Mouse (Mus musculus): ENCODE measurements at regions not wholly inside any gene's neighbourhood (a gene's known extent, or its start where the extent isn't known, plus 50 kb on each side); places are given as distances from the start of the nearest gene placed in this dataset.
A peak's percentile ranks its signal among the peaks of the same experiment; 100 is the strongest.

DNA sequence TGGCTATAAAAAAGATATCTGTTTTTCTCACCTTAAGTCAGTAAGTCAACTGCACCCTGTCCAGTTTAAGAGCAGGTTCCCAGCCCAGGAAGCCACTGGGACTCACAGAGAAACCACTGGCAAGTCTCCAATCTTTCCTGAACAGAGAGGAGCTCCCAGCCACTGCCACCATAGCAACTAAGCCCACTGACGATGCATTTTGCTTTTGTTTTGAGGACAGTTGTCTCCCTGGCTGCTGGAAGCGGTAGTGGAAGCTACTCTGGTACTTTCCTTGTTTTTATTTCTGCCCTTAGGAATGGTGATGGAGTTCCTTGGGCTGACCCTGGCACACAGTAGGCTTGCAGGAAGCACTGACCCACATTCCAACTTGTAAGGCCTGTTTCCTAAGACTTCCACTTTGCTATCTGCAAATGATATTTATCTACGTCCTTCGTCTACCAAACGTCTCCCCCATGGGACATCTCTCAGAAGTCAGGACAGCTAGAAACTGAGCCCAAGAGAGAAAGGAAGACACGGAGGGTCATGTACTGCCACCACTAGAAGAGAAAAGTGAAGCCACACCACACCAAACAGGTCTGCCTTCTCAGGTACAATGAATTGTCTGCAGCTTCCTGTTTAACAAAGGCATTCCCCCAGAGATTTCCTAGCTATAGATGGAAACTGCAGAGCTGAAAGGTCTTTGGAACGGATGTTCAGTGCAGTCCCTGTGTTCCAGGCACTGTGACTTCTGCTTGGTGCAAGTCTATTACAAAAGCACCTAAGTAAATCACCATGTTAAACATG, 125.7 kb upstream of the Fmo9 start:
- DNase-seq (ENCODE audit: low read depth, low spot score): no peak

DNA sequence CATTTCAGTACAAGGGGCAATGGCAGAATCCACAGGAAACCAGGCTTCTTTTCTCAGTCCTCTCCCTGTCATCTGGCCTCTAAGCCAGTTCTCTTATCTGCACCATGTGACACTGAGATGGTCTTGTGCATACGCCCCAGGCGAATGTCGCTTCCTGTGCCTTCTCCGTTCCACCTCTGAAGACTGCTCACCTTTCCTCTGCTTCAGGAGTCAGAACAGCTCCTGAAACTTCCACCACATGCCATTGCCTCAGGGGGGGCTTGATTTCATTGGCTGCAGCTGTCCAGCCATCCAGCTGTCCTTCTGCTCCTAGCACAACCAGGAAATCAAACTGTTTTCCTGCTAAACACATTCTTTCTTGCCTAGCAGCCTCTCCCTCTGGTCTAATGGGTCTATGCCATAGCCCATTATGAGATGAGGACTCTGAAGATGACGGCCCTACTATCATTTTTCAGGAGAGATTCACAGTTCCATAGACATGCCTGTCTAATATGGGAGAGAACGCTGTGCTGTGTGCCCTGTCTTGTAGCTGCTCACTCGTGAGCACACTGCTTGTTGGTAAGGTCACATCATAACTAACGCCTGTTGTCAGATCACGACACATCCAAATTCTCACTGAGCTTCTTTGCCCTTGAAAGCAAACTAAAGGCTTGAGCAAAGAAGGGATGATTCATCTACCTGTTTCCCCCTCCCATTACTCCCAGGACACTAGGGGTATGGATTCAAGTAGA, 129.9 kb upstream of the Fmo9 start:
- no peak for DNase-seq (ENCODE audit: low read depth, low spot score)

DNA sequence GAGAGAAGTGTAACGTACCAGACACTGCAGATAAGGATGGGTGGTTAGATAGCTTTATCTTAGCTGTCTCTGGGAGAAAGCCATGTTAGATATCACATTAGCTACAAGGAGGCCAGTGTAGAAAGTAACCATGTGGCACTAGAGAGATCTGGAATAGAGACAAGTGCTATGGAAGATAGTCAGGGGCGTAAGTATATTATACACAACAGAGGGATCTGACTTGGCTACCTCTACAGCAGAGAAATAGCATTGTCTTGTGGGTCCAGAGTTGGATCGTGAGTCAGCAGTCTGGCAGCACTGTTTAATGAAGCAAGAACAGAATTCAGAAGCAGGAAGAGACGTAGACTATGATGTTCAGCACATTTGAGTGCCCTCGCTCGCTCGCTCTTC, 130.4 kb upstream of the Fmo9 start:
- DNase-seq (ENCODE audit: low read depth, low spot score): no peak

DNA sequence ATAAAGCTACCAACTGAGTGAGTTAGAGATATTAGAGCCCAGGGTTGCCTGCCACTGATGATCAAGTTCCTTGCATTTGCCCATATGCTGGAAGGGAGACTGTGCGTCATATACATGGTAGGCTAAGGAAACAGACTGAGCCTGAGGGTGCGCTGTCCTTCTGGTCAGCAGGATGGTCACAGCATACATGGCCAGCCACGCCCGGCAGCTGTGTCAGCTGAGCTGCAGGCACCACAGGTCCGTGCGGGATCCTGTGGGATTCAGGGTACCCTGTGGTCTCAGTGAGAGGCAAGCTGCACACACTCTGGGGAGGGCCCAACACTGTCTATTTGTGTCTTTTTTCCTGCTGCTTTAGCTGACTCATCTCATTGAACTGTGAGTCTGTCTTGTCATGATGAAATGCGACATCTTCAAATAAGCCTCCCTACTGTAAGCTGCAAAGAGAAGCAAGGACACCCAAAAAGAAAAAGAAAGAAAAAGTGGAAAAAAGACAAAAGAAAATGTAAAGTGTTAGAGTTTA, 131.3 kb upstream of the Fmo9 start:
- no peak for DNase-seq (ENCODE audit: low read depth, low spot score)

DNA sequence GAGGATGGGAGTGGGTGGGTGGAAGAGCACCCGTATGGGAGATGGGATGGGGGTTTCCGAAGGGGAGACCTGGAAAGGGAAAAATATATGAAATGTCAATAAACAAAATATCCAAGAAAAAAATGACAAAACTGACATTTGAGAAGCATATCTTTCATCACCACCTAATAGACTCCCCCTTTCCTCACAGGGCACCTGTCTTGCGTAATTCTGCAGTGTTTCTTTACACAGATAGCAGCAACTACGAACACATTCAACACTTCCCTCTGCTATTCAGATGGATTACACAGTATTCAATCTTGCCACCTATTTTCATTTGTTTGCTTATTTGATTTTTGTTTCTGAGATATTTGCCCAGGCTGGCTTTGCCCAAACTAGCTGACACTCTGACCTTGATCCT, 136.3 kb upstream of the Fmo9 start:
- no peak for DNase-seq (ENCODE audit: low read depth, low spot score)

DNA sequence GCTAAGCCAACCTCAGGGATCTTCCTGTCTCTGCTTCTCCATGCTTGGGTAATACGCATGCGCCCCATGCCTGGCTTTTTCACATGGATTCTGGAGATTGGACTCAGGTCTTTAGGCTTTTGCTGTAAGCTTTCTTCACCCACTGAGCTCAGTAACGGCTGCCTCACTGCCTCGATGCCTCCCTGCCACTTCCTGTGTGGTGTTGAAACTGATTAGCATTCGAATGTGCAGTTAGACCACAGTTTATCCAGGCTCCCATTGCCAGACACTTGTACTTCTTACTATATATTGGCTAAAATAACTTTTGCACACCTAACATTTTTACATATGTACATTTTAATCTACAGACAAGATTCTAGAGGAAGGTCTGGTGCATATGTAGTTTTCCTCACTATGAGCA, 137.0 kb upstream of the Fmo9 start:
- DNase-seq (ENCODE audit: low read depth, low spot score): no peak

DNA sequence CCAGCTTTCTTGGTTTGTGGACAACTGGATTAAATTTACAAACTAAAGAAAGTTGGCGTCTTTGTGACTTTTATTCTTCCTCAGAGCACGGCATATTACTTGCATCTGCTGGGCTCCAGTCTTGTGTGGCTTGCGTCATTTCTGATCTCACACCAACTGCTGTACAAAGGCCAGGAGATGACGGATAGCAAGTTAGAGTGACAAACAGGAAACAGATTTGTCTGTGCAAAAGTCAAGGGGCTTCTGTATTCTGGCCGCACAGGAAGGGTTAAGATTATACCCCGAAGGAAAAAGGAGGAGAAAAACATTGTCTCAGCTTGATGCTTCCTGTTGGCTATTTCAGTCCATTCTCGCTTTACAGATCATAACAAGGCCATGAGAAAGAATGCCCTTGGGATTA, 137.8 kb upstream of the Fmo9 start:
- no peak for DNase-seq (ENCODE audit: low read depth, low spot score)

DNA sequence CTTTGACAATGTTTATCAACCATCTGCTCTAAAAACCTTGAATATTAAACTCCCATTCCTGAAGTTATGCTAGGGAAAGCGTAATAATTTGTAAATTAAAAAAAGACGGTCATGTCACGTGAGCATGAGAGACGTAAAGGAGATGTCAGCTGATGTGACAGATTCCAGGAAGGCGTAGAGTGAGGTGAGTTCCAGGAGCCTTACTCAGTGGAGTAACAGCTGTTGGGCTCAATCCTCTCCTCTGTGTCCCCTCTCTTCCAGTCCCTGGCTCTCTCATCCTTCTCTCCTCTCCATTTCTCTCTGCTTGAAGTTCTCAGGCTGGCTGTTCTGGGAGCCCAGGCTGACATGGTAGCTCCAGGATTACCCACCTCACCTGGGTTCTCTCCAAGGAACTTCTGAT, 138.4 kb upstream of the Fmo9 start:
- DNase-seq (ENCODE audit: low read depth, low spot score): no peak

DNA sequence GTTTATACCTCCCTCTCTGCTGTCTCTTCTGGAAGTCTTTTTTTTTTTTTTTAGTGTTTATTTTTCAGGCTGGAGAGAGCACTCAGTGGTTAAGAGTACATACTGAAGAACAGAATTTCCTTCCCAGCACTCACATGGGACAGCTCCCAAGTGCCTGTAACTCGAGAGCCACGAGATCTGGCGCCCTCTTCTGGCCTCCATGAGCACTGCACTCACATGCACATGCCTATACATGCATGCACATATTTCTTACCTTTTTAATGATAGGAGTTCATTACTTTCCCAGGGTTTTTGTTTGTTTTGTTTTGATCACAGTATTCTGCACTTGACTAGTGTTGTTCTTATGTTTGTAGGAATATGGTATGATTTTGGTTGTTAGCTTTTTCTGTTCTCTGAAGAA, 139.5 kb upstream of the Fmo9 start:
- no peak for DNase-seq (ENCODE audit: low read depth, low spot score)

DNA sequence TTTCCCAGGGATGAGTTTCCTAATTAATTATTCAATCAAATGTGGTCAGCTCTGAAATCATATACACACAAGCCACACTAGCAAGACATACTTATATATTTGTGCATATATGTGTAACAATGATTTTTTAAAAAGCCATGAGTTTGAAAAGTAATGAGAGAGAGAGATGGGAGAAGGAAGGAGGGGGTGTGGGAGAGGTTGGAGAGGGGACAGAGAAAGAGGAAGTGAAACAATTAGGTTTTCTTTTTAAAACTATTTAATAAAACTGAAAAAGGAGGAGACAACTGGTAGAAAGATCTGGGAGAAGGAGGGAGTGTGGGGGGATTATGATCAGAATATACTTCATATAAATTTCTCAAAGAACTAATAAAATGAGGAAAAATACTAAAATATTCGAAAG, 155.7 kb upstream of the Fmo9 start:
- DNase-seq (ENCODE audit: low read depth, low spot score): no peak

DNA sequence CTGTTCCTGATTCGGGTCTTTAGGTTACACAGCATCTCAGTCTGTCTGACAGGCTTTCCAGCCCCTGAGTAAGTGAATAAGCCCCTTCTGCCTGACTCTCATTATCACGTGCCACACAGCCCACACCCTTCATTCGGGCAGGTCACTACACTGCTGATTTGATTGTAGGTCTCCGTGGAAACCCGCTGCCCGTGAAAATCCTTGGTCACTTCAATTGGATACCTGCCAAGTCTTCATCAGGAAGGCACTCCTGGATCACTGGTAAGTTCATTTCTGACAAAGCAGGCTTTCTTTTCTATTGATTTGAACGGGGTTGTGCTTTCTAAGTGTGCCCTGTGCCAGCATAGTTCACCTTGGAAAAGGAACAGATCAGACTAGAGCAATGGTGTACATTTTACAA, 158.2 kb upstream of the Fmo9 start:
- DNase-seq (ENCODE audit: low read depth, low spot score): no peak

DNA sequence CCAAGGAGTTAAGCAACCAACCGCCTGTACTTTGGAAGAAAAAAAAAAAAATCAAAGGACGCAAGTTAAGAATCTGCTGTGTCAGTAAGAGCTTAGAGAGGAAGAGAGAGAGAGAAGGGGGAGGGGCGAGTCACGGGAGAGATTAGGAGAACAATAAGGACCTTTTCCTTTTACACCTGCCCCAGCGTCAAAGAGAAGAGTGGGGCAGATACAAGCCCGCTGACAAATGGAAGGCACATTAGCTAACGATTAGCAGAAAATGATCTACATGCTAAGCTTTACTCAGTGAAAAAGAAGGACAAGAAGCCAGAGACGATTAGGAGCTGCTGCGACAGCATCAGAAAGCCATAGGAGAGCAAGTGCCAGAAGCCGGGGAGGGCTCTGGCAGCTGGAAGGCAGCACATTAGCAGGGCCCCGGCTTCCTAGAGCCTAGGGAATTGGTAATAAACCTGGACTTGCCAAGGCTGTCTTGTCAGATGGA, 157.8 kb upstream of the Fam78b start:
- DNase-seq (ENCODE audit: low read depth, low spot score): peak; percentile 12

DNA sequence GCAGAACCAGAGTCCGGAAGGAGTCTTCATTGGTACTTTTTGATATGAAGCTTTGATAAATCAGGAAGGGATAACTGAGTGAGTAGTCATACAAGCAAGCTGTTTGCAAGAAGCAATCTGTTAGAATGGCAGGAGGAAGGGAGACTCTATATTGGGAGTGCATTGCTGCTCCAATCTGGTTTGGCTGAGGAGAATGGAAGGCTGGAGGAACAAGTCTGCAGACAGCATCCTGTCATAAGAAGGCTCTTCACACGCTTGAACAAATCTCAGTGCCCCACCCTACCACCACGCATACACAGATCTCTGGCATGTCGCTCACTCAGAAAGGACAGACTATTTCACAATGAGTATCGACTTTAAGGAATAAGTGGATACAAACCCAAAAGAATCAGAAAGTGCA, 154.7 kb upstream of the Fam78b start:
- DNase-seq (ENCODE audit: low read depth, low spot score): peak; percentile 22

DNA sequence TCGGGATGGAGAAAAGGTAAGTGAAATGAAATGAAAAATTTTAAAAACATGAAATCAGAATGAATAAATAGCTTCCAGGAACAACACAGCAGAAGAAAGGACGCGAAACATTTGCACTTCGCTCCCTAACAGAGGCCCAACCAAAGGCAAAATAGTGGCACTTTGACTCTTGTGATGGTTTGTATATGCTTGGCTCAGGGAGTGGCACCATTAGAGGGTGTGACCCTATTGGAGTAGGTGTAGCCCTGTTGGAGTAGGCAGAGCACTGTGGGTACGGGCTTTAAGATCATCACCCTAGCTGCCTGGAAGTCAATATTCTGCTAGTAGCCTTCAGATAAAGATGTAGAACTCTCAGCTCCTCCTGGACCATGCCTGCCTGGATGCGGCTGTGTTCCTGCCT, 154.0 kb upstream of the Fam78b start:
- no peak for DNase-seq (ENCODE audit: low read depth, low spot score)

DNA sequence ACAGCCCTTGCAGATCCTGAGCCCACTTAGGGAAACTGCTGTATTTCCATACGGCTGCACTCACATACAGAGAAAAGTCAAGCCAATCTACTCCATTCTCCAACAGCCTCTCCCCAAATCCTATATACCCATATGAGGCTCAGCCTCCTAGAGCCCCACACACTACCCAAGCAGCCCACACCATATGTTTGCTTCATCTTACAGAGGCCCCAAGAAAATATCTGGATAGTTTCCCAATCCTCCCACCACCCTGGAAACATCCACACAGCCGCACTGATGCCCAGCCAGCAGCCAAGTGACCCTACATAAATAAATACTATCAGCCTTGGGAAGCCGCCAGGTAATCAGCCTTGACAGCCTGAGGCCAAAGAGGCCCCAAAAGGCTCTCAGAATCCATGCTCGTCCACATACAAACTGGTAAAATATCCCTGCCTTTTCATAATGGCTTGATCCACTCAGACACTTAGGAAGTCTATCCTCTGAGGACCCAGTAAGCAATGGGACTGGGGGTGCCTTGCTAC, 153.1 kb upstream of the Fam78b start:
- no peak for DNase-seq (ENCODE audit: low read depth, low spot score)

DNA sequence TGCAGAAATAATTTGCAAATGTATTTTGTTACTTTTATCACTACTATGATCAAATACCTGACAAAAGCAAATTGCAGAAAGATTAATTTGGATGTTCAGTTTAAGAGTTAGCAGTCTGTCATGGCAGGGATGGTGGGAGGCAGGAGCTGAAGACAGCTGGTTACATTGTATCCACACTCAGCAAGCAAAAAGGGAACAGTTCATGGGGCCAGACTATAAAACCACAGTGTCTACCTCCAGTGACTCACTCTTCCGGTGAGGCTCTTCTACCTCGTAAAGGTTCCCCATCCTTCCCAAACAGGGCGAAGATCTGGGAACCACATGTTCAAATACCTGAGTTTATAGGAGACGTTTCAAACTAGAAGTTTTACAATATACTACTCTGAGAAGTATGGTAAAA, 145.2 kb upstream of the Fam78b start:
- no peak for DNase-seq (ENCODE audit: low read depth, low spot score)

DNA sequence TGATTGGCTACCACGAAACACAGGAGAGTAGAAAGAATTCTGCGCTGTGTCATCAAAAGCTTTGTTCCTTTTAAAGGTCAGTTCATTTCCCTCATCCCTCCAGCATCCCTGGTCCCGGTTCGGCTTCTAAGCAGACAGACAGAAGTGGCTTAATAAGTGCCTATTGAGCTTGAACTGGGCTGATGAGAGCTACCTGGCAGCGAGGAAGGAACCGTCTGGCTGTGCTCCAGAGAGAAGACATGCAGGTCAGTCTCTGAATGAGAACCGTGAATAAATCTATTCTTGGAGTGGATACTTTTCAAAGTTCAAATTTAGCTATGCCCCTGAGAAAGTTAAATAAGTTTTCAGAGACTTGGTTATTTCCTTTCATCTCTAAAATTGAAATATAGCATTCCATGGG, 135.0 kb upstream of the Fam78b start:
- DNase-seq (ENCODE audit: low read depth, low spot score): no peak

DNA sequence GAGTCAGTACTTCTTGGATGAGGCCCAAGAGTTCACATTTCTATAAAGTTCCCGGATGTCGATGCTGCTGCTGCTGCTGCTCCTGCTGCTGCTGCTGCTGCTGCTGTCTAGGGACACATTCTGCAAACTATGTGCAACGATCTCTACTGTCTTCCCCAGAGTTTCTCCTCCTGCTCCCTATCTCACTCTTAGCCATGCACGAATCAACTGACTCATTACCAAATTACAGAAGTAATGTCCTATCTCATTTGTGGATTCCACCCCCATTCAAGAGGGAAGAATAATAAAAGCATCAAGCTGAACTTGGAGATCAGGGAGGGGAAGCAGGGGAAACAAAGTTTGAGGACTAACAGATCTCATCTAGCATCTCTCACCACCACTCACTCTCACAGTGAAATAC, 130.0 kb upstream of the Fam78b start:
- no peak for DNase-seq (ENCODE audit: low read depth, low spot score)

DNA sequence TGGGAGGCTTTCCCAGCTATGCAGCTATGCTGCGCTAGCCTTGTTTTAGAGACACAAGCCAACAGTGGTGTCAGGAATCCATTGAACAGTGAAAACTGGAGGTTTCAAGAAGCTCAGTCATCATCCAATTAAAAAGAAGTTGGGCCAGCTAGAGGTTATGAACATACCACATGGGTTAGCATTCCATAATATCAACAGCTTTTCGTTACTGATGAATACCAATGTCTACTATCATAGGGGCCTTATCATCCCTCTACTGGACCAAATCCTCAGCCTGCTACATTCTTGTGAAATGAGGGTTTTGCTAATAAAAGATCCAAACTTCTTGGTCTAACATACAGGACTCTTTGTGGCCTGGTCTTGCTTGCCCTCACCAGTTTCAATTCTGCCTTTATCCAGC, 124.8 kb upstream of the Fam78b start:
- no peak for DNase-seq (ENCODE audit: low read depth, low spot score)

DNA sequence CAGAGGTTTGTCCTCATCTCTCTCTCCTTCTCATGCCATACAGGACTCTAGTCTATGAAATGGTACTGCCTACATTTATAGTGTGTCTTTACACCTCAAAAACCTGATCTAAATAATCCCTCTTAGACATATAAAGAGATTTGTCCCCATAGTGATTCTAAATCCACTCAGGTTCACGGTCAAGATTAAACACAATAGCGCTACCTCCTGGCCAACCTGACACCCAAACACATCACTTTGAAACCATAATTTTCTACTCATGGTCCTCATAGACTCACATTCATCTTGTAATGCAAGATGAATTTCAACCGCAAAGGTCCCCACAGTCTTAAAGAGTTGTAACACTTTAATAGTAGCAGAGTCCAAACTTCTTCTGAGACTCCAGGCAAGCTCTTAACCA, 118.0 kb upstream of the Fam78b start:
- no peak for DNase-seq (ENCODE audit: low read depth, low spot score)

DNA sequence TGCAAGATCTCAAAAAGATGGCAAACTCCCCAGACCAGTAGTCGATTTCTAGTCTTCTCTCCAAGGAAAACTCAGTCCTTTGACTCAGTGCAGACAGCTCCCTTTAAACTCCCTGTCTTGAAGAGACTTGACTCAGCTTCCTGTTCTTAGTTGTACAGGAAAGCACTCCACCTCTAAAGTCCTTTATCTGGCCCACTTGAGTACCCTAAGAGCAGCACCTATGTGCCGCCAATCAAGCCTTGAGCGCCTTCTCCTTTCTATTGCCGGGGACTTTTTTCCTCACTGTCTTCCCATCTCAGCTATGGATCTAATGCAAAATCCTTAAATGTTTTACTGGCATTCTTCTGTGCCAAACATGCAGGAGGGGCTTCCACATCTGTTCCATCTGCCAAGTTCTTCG, 105.3 kb upstream of the Fam78b start:
- DNase-seq (ENCODE audit: low read depth, low spot score): no peak

DNA sequence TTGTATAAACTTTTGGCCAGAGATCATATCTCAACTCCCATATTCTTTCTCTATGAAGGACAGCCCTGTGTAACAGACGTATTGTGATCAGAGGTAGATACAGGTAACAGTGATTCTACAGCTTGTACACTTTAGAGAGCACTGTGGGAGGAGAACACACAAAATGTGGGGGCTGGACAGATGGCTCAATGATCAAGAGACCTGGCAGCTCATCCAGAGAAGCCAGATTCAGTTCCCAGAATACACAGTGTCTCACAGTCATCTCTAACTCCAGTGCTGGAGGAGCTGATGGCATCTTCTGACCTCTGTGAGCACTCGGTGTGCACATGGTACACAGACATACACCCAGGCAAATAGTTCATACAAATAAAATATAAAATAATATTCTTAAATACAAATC, 102.5 kb upstream of the Fam78b start:
- no peak for DNase-seq (ENCODE audit: low read depth, low spot score)

DNA sequence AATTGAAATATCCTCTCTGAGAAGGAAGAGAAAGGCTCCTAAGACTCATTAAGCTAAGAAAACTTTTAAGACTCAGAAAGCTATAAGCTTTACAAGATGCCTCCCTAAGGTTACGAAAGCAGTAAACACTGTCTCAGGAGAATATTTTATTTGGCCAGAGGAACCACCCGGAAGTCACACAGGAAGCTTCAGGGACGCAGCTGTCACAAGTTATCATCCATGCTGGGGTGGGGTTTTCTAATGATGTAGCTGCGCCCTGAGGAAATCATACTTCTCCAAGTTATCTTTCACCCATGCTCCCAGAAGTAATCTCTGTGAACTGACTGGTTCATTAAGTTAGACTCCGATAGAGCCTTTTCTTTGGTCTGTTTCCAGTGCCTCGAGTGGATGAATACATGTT, 102.0 kb upstream of the Fam78b start:
- DNase-seq (ENCODE audit: low read depth, low spot score): no peak
